Mouse (Mus musculus) heart, postnatal 0 days (tissue): ENCODE measurements around the gene Zswim3.

Experiments used
- CTCF ChIP-seq: IDR thresholded peaks from 2 replicates; pipeline ENCODE4 v1.5.1; 2016; ENCODE audit warnings: antibody characterized with exemption, control low read depth, low read depth
- EP300 ChIP-seq: IDR thresholded peaks from 2 replicates; pipeline ENCODE4 v1.6.1; 2016; ENCODE audit warnings: antibody characterized with exemption, low read depth

- TF ChIP-seq CTCF (no peak), EP300 (peak; percentile 83)
Measured at GRCm38 (mm10) chr2:164804533-164805331, at the start of gene Zswim3, which contains the start of gene Acot8.
